Mouse (Mus musculus): ENCODE measurements at regions not wholly inside any gene's neighbourhood (a gene's known extent, or its start where the extent isn't known, plus 50 kb on each side); places are given as distances from the start of the nearest gene placed in this dataset.

GRCm38 (mm10) chrX:12294941-12295340 is 134.8 kb upstream of the Bcor start:
- Histone ChIP-seq H3K9me3 (ENCODE audit: low read length) (no peaks in the 10 kb centered on the region), H3K36me3 (ENCODE audit: insufficient read depth, low read length) (no peaks in the 10 kb centered on the region), H3K4me3 (ENCODE audit: low read length) (no peak overlapping the region), H3K27me3 (ENCODE audit: insufficient read depth, low read length) (no peaks in the 10 kb centered on the region), H3K4me2 (ENCODE audit: low read depth, low read length) (no peak overlapping the region), H3K9ac (replicated peaks; ENCODE audit: low read length) (no peak overlapping the region), H3K27ac (no peak overlapping the region), H3K4me1 (ENCODE audit: insufficient read depth, low read length) (no peaks in the 10 kb centered on the region)
- 38% methylated on average over 6 of the region's 6 CpGs for WGBS
- TF ChIP-seq CTCF (IDR thresholded peaks at IDR 0.05; ENCODE audit: low read depth) = no peak
- DNase-seq (ENCODE audit: low spot score) (no peak), ATAC-seq (no peak)

GRCm38 (mm10) chrX:12296264-12297053 is 136.3 kb upstream of the Bcor start:
- H3K9ac ChIP-seq (replicated peaks; ENCODE audit: low read length) = no peak overlapping the region
- 65% methylated on average over 9 of the region's 9 CpGs for WGBS
- H3K9me3 ChIP-seq (ENCODE audit: low read length) = no peaks in the 10 kb centered on the region
- no peaks in the 10 kb centered on the region for H3K27me3 ChIP-seq (ENCODE audit: insufficient read depth, low read length)
- H3K36me3 ChIP-seq (ENCODE audit: insufficient read depth, low read length) = no peaks in the 10 kb centered on the region
- DNase-seq (ENCODE audit: low spot score) (peak; percentile 47), ATAC-seq (peak; percentile 76)
- H3K4me1 ChIP-seq (ENCODE audit: insufficient read depth, low read length) = no peaks in the 10 kb centered on the region
- TF ChIP-seq CTCF (IDR thresholded peaks at IDR 0.05; ENCODE audit: low read depth) = peak; percentile 23; the same call in 1 of the 2 replicates
- no peak overlapping the region for H3K4me3 ChIP-seq (ENCODE audit: low read length)
- no peak overlapping the region for H3K27ac ChIP-seq
- H3K4me2 ChIP-seq (ENCODE audit: low read depth, low read length) = no peak overlapping the region

GRCm38 (mm10) chrX:12298609-12299008 is 138.5 kb upstream of the Bcor start:
- Histone ChIP-seq H3K27me3 (ENCODE audit: insufficient read depth, low read length) (no peaks in the 10 kb centered on the region), H3K4me3 (ENCODE audit: low read length) (no peak overlapping the region), H3K4me1 (ENCODE audit: insufficient read depth, low read length) (no peaks in the 10 kb centered on the region), H3K9ac (replicated peaks; ENCODE audit: low read length) (no peak overlapping the region), H3K9me3 (ENCODE audit: low read length) (no peaks in the 10 kb centered on the region), H3K4me2 (ENCODE audit: low read depth, low read length) (no peak overlapping the region), H3K36me3 (ENCODE audit: insufficient read depth, low read length) (no peaks in the 10 kb centered on the region), H3K27ac (no peak overlapping the region)
- no peak for DNase-seq (ENCODE audit: low spot score)
- no peak for TF ChIP-seq CTCF (IDR thresholded peaks at IDR 0.05; ENCODE audit: low read depth)
- ATAC-seq = no peak
- 71% methylated on average over 5 of the region's 5 CpGs for WGBS

GRCm38 (mm10) chrX:12299236-12299635 is 139.1 kb upstream of the Bcor start:
- Histone ChIP-seq H3K9ac (replicated peaks; ENCODE audit: low read length) (no peak overlapping the region), H3K9me3 (ENCODE audit: low read length) (no peaks in the 10 kb centered on the region), H3K27me3 (ENCODE audit: insufficient read depth, low read length) (no peaks in the 10 kb centered on the region), H3K27ac (no peak overlapping the region), H3K4me1 (ENCODE audit: insufficient read depth, low read length) (no peaks in the 10 kb centered on the region), H3K4me3 (ENCODE audit: low read length) (no peak overlapping the region), H3K4me2 (ENCODE audit: low read depth, low read length) (no peak overlapping the region), H3K36me3 (ENCODE audit: insufficient read depth, low read length) (no peaks in the 10 kb centered on the region)
- WGBS = 73% methylated on average over 11 of the region's 11 CpGs
- TF ChIP-seq CTCF (IDR thresholded peaks at IDR 0.05; ENCODE audit: low read depth) = no peak
- DNase-seq (ENCODE audit: low spot score) (no peak), ATAC-seq (no peak)

- Histone ChIP-seq H3K27ac (no peak overlapping the region), H3K36me3 (ENCODE audit: insufficient read depth, low read length) (no peaks in the 10 kb centered on the region), H3K4me2 (ENCODE audit: low read depth, low read length) (no peak overlapping the region), H3K4me1 (ENCODE audit: insufficient read depth, low read length) (no peaks in the 10 kb centered on the region), H3K4me3 (ENCODE audit: low read length) (no peak overlapping the region), H3K9me3 (ENCODE audit: low read length) (no peaks in the 10 kb centered on the region), H3K9ac (replicated peaks; ENCODE audit: low read length) (no peak overlapping the region), H3K27me3 (ENCODE audit: insufficient read depth, low read length) (no peaks in the 10 kb centered on the region)
- DNase-seq (ENCODE audit: low spot score) (no peak), ATAC-seq (no peak)
- TF ChIP-seq CTCF (IDR thresholded peaks at IDR 0.05; ENCODE audit: low read depth) = no peak
- 51% methylated on average over 5 of the region's 5 CpGs for WGBS
These were observed 144.5 kb upstream of the Bcor start for GRCm38 (mm10) chrX:12304678-12305077.

GRCm38 (mm10) chrX:12306940-12307339 is 146.8 kb upstream of the Bcor start:
- H3K4me3 ChIP-seq (ENCODE audit: low read length) = no peak overlapping the region
- ATAC-seq = no peak
- H3K9me3 ChIP-seq (ENCODE audit: low read length) = no peaks in the 10 kb centered on the region
- DNase-seq (ENCODE audit: low spot score) = no peak
- no peak overlapping the region for H3K4me2 ChIP-seq (ENCODE audit: low read depth, low read length)
- no peaks in the 10 kb centered on the region for H3K27me3 ChIP-seq (ENCODE audit: insufficient read depth, low read length)
- TF ChIP-seq CTCF (IDR thresholded peaks at IDR 0.05; ENCODE audit: low read depth) = no peak
- no peak overlapping the region for H3K9ac ChIP-seq (replicated peaks; ENCODE audit: low read length)
- no peaks in the 10 kb centered on the region for H3K4me1 ChIP-seq (ENCODE audit: insufficient read depth, low read length)
- no peaks in the 10 kb centered on the region for H3K36me3 ChIP-seq (ENCODE audit: insufficient read depth, low read length)
- 63% methylated on average over 3 of the region's 3 CpGs for whole genome bisulfite sequencing
- H3K27ac ChIP-seq = no peak overlapping the region

- no peaks in the 10 kb centered on the region for H3K9me3 ChIP-seq (ENCODE audit: low read length)
- no peak for ATAC-seq
- H3K27me3 ChIP-seq (ENCODE audit: insufficient read depth, low read length) = no peaks in the 10 kb centered on the region
- H3K4me1 ChIP-seq (ENCODE audit: insufficient read depth, low read length) = no peaks in the 10 kb centered on the region
- H3K36me3 ChIP-seq (ENCODE audit: insufficient read depth, low read length) = no peaks in the 10 kb centered on the region
- WGBS = 84% methylated on average over 5 of the region's 5 CpGs
- H3K4me3 ChIP-seq (ENCODE audit: low read length) = no peak overlapping the region
- no peak overlapping the region for H3K9ac ChIP-seq (replicated peaks; ENCODE audit: low read length)
- no peak overlapping the region for H3K4me2 ChIP-seq (ENCODE audit: low read depth, low read length)
- TF ChIP-seq CTCF (IDR thresholded peaks at IDR 0.05; ENCODE audit: low read depth) = no peak
- no peak for DNase-seq (ENCODE audit: low spot score)
- no peak overlapping the region for H3K27ac ChIP-seq
These were observed 152.4 kb upstream of the Bcor start for GRCm38 (mm10) chrX:12312534-12312933.
